Mouse (Mus musculus) C2C12 (cell line): ENCODE measurements at regions not wholly inside any gene's neighbourhood (a gene's known extent, or its start where the extent isn't known, plus 50 kb on each side); places are given as distances from the start of the nearest gene placed in this dataset.

Experiments used
- CEBPB ChIP-seq: IDR thresholded peaks from one replicate; pipeline ENCODE4 v1.6.1; 2011; ENCODE audit warnings: low read depth, mild to moderate bottlenecking, control low read depth, moderate library complexity
- CTCF ChIP-seq: IDR thresholded peaks from one replicate; pipeline ENCODE4 v1.5.1; 2011; ENCODE audit not compliant: control insufficient read depth, insufficient read depth, insufficient read length
- FOSL1 ChIP-seq: IDR thresholded peaks from one replicate; pipeline ENCODE4 v1.8.0; 2011; ENCODE audit warnings: mild to moderate bottlenecking, low read length; ENCODE audit not compliant: poor library complexity, insufficient read depth, severe bottlenecking
- MAX ChIP-seq: IDR thresholded peaks from one replicate; pipeline ENCODE4 v1.6.1; 2011; ENCODE audit warnings: mild to moderate bottlenecking, control low read depth
- MYOD1 ChIP-seq: IDR thresholded peaks from one replicate; pipeline ENCODE4 v1.6.1; 2011; ENCODE audit warnings: low read depth; ENCODE audit not compliant: control insufficient read depth, insufficient read length
- MYOG ChIP-seq: IDR thresholded peaks from one replicate; pipeline ENCODE4 v1.6.1; 2011; ENCODE audit not compliant: control insufficient read depth, insufficient read length; ENCODE audit errors: extremely low read depth
- USF1 ChIP-seq: IDR thresholded peaks from one replicate; pipeline ENCODE4 v1.6.1; 2011; ENCODE audit warnings: low read depth, mild to moderate bottlenecking, control low read depth, moderate library complexity

DNA sequence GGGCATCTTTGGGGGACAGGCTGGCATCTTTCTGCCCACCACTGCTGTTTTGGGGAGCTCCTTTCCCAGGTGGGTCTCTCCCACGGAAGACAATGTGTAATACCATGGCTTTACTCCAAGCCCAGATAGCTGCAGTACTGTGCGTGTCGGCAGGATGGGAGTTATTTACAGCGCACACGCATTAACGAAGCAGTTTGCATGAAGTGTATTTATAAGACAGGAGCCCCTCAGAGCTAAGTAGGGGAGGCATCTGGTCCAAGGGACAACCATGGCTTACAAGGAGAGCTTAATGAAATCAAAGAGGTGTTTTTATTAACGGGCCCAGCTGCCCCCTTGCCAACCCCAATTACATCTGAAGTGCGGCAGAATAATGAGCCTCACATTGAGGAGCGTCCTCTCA lies 169.0 kb downstream of the Katnal1 start:
- no peak for TF ChIP-seq CTCF
- TF ChIP-seq USF1: no peak
- TF ChIP-seq MAX: no peak
- no peak for TF ChIP-seq FOSL1
- TF ChIP-seq MYOD1: no peak
- no peak for TF ChIP-seq MYOG
- no peak for TF ChIP-seq CEBPB
